Mouse (Mus musculus) E14TG2a.4 (cell line): Measurements from ENCODE around the gene Tet3.

ENCODE experiments used
- CTCF ChIP-seq: conservative IDR thresholded peaks from 2 replicates; pipeline ENCODE4 v1.5.1; 2014; ENCODE audit warnings: low read length
- NANOG ChIP-seq: IDR thresholded peaks from 2 replicates; pipeline ENCODE4 v1.6.1; 2014; ENCODE audit warnings: borderline replicate concordance, low read length, mixed read lengths
- POU5F1 ChIP-seq: IDR thresholded peaks from 2 replicates; pipeline ENCODE4 v1.6.1; 2014; ENCODE audit warnings: low read length, borderline replicate concordance

DNA sequence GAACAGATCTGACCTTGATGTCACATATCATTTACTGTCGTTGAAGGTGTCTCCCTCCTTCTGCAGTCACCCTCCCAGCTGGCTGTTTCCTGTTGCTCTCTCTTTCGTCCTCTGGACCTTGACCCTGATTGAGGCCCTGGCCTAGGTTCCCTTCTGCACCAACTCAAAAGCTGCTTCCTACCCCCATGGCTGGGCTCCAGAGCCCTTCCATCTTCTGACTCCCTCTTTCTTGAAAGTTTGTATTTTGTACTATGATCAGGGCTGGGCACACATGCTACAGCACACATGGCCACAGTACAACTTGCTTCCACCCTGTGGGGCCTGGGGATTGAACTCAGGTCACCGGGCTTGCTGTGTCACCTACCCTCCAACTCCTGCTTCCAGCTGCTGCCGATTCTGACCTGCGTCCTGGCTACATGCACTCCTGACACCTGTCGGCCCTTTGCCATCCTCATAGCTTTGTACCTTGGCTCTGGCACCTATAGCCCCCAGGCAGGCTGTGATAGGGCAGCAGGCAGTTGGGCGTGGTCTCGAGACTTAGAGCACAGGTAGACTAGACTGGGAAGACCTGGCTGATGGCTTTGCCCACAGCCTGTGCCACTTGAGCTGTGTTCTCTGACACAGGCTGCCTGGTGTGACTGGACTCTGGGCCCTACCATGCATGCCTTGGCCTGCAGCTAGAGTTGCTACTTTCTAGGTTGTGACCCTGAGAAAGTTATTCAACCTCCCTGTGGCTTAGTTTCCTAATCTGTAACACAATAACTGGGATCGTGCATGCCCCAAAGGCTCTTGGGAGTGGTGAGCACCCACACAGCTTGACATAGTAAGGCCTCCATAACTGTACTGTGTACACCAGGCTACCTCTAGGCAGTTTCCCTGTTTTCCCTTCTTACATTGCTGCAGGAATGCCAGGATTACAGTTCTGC, 103.8 kb downstream of the Tet3 start:
- TF ChIP-seq CTCF: no peak
- TF ChIP-seq NANOG: no peak
- TF ChIP-seq POU5F1: no peak
